ENCODE assay signal across 30 mouse cellular contexts in the genomic region with DNA sequence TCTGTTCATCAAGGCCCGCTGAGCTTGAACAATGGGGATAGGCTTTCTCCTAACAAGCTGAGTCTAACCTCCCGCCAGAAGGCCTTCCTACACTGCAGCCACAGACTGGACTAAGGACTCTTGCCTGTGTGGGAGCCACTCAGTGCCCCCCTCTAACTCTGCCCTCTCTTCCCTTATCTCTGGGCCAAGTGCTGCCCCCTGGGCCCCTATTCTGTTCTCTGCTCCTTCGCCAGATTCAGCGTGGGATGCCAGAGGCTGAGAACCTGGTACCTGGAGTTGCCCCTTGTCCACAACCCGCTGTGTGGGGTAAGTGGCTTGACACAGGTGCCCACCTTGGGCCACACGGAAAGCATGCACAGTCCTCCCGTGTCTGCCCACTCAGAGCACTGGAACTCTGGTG. TPM values are rescaled to one million over a fixed set of nuclear protein-coding genes. Genes with fewer than 3 reads are reported as not detected.
DNase-seq lines count a peak whose midpoint lies in the region; ATAC-seq and TF ChIP-seq lines count a peak whose summit lies in the region.
"Had no signal": no experiment of that assay in that cellular context is flagged by ENCODE, and none has a peak within 500 bp of the region (broad histone marks: within the 10 kb centered on the region; RNA-seq: fewer than 3 reads in every experiment).

No protein-coding gene starts in this region.

- no peak overlapping the region for H3K4me2 ChIP-seq in heart, embryonic 11.5 days
- H3K4me2 ChIP-seq in lung, embryonic 16.5 days (ENCODE audit: low read depth, low read length), result no peak overlapping the region
- H3K4me2 ChIP-seq: forebrain, embryonic 13.5 days; heart, embryonic 12.5 days; liver, embryonic 12.5 days; midbrain, embryonic 12.5 days; neural tube, embryonic 12.5 days; stomach, embryonic 15.5 days had no signal

- no peak overlapping the region for H3K27ac ChIP-seq in heart, embryonic 11.5 days (ENCODE audit: low read depth, low read length)
- H3K27ac ChIP-seq in lung, embryonic 16.5 days (ENCODE audit: low read length), result peak overlapping the region; percentile 64
- H3K27ac ChIP-seq in testis, adult 2 months (ENCODE audit: control insufficient read depth, insufficient read depth, low read depth, low read length), result no peak overlapping the region
- H3K27ac ChIP-seq: forebrain, embryonic 13.5 days; liver, embryonic 12.5 days; midbrain, embryonic 12.5 days; neural tube, embryonic 12.5 days; stomach, embryonic 15.5 days had no signal

- H3K4me3 ChIP-seq in heart, embryonic 11.5 days (ENCODE audit: low read depth, low read length), result no peak overlapping the region
- H3K4me3 ChIP-seq in lung, embryonic 16.5 days (ENCODE audit: low read length), result no peak overlapping the region
- H3K4me3 ChIP-seq in lung, adult 2 months (replicated peaks; ENCODE audit: extremely low read depth, low read depth, low read length), result no peak overlapping the region
- peak overlapping the region; percentile 51 for H3K4me3 ChIP-seq in testis, adult 2 months (ENCODE audit: control insufficient read depth, low read depth, low read length)
- H3K4me3 ChIP-seq: erythroblast, embryonic 14.5 days; forebrain, embryonic 13.5 days; heart, embryonic 12.5 days; liver, embryonic 12.5 days; midbrain, embryonic 12.5 days; myocyte; neural tube, embryonic 12.5 days; stomach, embryonic 15.5 days had no signal

- no peak for TF ChIP-seq CTCF in lung, adult 2 months (IDR thresholded peaks at IDR 0.05; ENCODE audit: insufficient read depth, low read length)
- TF ChIP-seq CTCF in testis, adult 2 months (IDR thresholded peaks at IDR 0.05; ENCODE audit: control insufficient read depth, insufficient read depth, insufficient replicate concordance, low read depth, low read length), result no peak

- H3K9ac ChIP-seq in heart, embryonic 11.5 days (ENCODE audit: low read depth, low read length), result no peak overlapping the region
- H3K9ac ChIP-seq in lung, embryonic 16.5 days (ENCODE audit: low read length), result peak overlapping the region; percentile 39; the same call in 1 of the 2 replicates
- H3K9ac ChIP-seq: forebrain, embryonic 13.5 days; heart, embryonic 12.5 days; liver, embryonic 12.5 days; liver, postnatal 0 days; midbrain, embryonic 12.5 days; neural tube, embryonic 12.5 days; stomach, embryonic 15.5 days had no signal

- peaks cover 3% of the 10 kb centered on the region; the same call in 1 of the 2 replicates for H3K4me1 ChIP-seq in heart, embryonic 11.5 days (ENCODE audit: control insufficient read depth, insufficient read depth, low read length)
- peaks cover 2% of the 10 kb centered on the region for H3K4me1 ChIP-seq in lung, embryonic 16.5 days (replicated peaks; ENCODE audit: control insufficient read depth, insufficient read depth, low read length)
- peaks cover 6% of the 10 kb centered on the region for H3K4me1 ChIP-seq in lung, adult 2 months (ENCODE audit: control insufficient read depth, insufficient read depth, low read length)
- H3K4me1 ChIP-seq in testis, adult 2 months (ENCODE audit: control insufficient read depth, insufficient read depth, low read length), result peaks cover 4% of the 10 kb centered on the region; the same call in 1 of the 2 replicates

- no peaks in the 10 kb centered on the region for H3K27me3 ChIP-seq in heart, embryonic 11.5 days (ENCODE audit: control insufficient read depth, insufficient read depth, low read length)
- H3K27me3 ChIP-seq in lung, embryonic 16.5 days (ENCODE audit: control insufficient read depth, insufficient read depth, low read depth, low read length), result no peaks in the 10 kb centered on the region
- no peaks in the 10 kb centered on the region for H3K27me3 ChIP-seq in testis, adult 2 months (ENCODE audit: control insufficient read depth, insufficient read depth, low read length)
- H3K27me3 ChIP-seq: forebrain, embryonic 13.5 days; heart, embryonic 12.5 days; liver, embryonic 12.5 days; midbrain, embryonic 12.5 days; neural tube, embryonic 12.5 days; stomach, embryonic 15.5 days had no signal

- DNase-seq in heart, adult 11 months, result peak; percentile 67
- no peak for DNase-seq in lung, adult 2 months
- no peak for DNase-seq in testis, postnatal 14 days (ENCODE audit: low spot score)
- no peak for DNase-seq in right cerebral cortex, postnatal 25 days
- DNase-seq: adrenal gland, adult 8-10 months; B cell, adult 2 months; cerebellum, adult 2 months; cerebellum, postnatal 14 days; gastrocnemius, postnatal 25 days; heart, adult 18-20 months; heart, postnatal 4 days; kidney, adult 9 months; kidney, postnatal 10 days; layer of hippocampus, postnatal 36 days; left cerebral cortex, postnatal 4 days; liver, postnatal 0 days; thymus, adult 18-20 months; thymus, postnatal 25 days had no signal

- TF ChIP-seq POLR2A in lung, adult 2 months (IDR thresholded peaks at IDR 0.05; ENCODE audit: borderline replicate concordance, extremely low read depth, low read depth, low read length), result no peak
- no peak for TF ChIP-seq POLR2A in testis, adult 2 months (IDR thresholded peaks at IDR 0.05; ENCODE audit: control insufficient read depth, low read depth, low read length)

- 80% methylated on average over 7 of the region's 7 CpGs for WGBS in heart, embryonic 11.5 days (ENCODE audit: insufficient replicate concordance)
- WGBS in lung, embryonic 16.5 days, result 66% methylated on average over 7 of the region's 7 CpGs
- WGBS in lung, adult 2 months, result 80% methylated on average over 7 of the region's 7 CpGs

- peaks cover under 1% of the 10 kb centered on the region; the same call in 1 of the 2 replicates for H3K36me3 ChIP-seq in heart, embryonic 11.5 days (ENCODE audit: control insufficient read depth, insufficient read depth, low read length)
- no peaks in the 10 kb centered on the region for H3K36me3 ChIP-seq in lung, embryonic 16.5 days (ENCODE audit: control insufficient read depth, insufficient read depth, low read length)
- no peaks in the 10 kb centered on the region for H3K36me3 ChIP-seq in testis, adult 2 months (ENCODE audit: control insufficient read depth, insufficient read depth, low read length)
- H3K36me3 ChIP-seq: neural tube, embryonic 12.5 days; stomach, embryonic 15.5 days had no signal

- no peak for ATAC-seq in heart, embryonic 11.5 days (replicated peaks; ENCODE audit: insufficient number of reproducible peaks, low FRiP score, low TSS enrichment)
- no peak for ATAC-seq in lung, embryonic 16.5 days (ENCODE audit: low read depth)
- ATAC-seq: intestine, postnatal 0 days; liver, embryonic 12.5 days; liver, postnatal 0 days had no signal

- peaks cover 6% of the 10 kb centered on the region for H3K9me3 ChIP-seq in heart, embryonic 11.5 days (replicated peaks; ENCODE audit: control insufficient read depth, low read length)
- peaks cover 4% of the 10 kb centered on the region; the same call in 1 of the 2 replicates for H3K9me3 ChIP-seq in lung, embryonic 16.5 days (ENCODE audit: control insufficient read depth, low read length)
- H3K9me3 ChIP-seq: forebrain, embryonic 13.5 days; midbrain, embryonic 12.5 days had no signal

RNA-seq across cellular contexts. Expression of a gene that starts 4.9 kb away (rescaled TPM):
- polyA plus RNA-seq in heart, embryonic 11.5 days (2014; fragmentation: Nextera tagmentation; extraction: Ambion mirVana), result 110 and 113 TPM in 2 replicates
- polyA plus RNA-seq in lung, embryonic 16.5 days (2015; fragmentation: Nextera tagmentation; extraction: Ambion mirVana), result 91.9 and 96.2 TPM in 2 replicates
- 31.7 and 49.5 TPM in 2 replicates for polyA plus RNA-seq in lung, adult 2 months (2012; rRNA removed)
- 8.6 and 9.1 TPM in 2 replicates for polyA plus RNA-seq in testis, adult 2 months (2012; rRNA removed)

RNA-seq across cellular contexts. Expression of a gene that starts 32.6 kb away (rescaled TPM):
- 51.0 and 56.4 TPM in 2 replicates for polyA plus RNA-seq in heart, embryonic 11.5 days (2014; fragmentation: Nextera tagmentation; extraction: Ambion mirVana)
- polyA plus RNA-seq in lung, embryonic 16.5 days (2015; fragmentation: Nextera tagmentation; extraction: Ambion mirVana), result 85.6 and 89.5 TPM in 2 replicates
- 14.5 and 19.0 TPM in 2 replicates for polyA plus RNA-seq in lung, adult 2 months (2012; rRNA removed)
- polyA plus RNA-seq in testis, adult 2 months (2012; rRNA removed), result 5.8 and 6.0 TPM in 2 replicates
